ENCODE assay signal across 17 mouse cellular contexts in genomic region chr4:55718438-55718837, GRCm38 (mm10).
DNase-seq lines count a peak whose midpoint lies in the region; ATAC-seq and TF ChIP-seq lines count a peak whose summit lies in the region.
"Had no signal": no experiment of that assay in that cellular context is flagged by ENCODE, and none has a peak within 500 bp of the region (broad histone marks: within the 10 kb centered on the region; RNA-seq: fewer than 3 reads in every experiment).

No protein-coding gene starts in this region.

- H3K4me1 ChIP-seq in small intestine, adult 2 months (ENCODE audit: control insufficient read depth, insufficient read depth, insufficient read length, low read length) = peaks cover 12% of the 10 kb centered on the region
- H3K4me1 ChIP-seq: limb, embryonic 13.5 days had no signal

- 31% methylated on average over 4 of the region's 4 CpGs for WGBS in small intestine, adult 2 months

- H3K27me3 ChIP-seq in small intestine, adult 2 months (ENCODE audit: control insufficient read depth, insufficient read depth, low read length) = no peaks in the 10 kb centered on the region
- H3K27me3 ChIP-seq: hindbrain, embryonic 15.5 days; limb, embryonic 13.5 days; midbrain, embryonic 15.5 days; neural tube, embryonic 15.5 days; stomach, embryonic 15.5 days had no signal

- DNase-seq in adrenal gland, adult (ENCODE audit: inconsistent age in 2 of 2, low spot score in 1 of 2) = peak; percentile 50 to 89
- no peak for DNase-seq in adrenal gland, adult 8-10 months
- DNase-seq in urinary bladder, postnatal 14 days (ENCODE audit: low spot score) = peak; percentile 40
- DNase-seq in urinary bladder, adult 2 months (ENCODE audit: low spot score) = no peak
- DNase-seq in gastrocnemius, postnatal 36 days = peak; percentile 44 to 56
- no peak for DNase-seq in cerebellum, adult 11-12 months
- DNase-seq: cerebellum, adult 2 months; lung, embryonic 14.5 days had no signal

- ATAC-seq in erythroblast, adult 5-6 weeks (replicated peaks; ENCODE audit: low FRiP score, poor library complexity, severe bottlenecking) = no peak
- ATAC-seq: activated CD4-positive, CD25-positive, alpha-beta regulatory T cell, adult 4 months; forebrain, embryonic 14.5 days; midbrain, embryonic 15.5 days had no signal

- intact Hi-C loops in gastrocnemius, postnatal 36 days (cut with DNase I) = loop anchor here (10.0 kb wide), 1 partner anchor 966 kb away; no protein-coding TSS in a partner anchor

- H3K4me3 ChIP-seq in small intestine, adult 2 months (ENCODE audit: low read depth, low read length) = no peak overlapping the region
- H3K4me3 ChIP-seq: hindbrain, embryonic 15.5 days; limb, embryonic 13.5 days; midbrain, embryonic 15.5 days; neural tube, embryonic 15.5 days; stomach, embryonic 15.5 days had no signal

- H3K36me3 ChIP-seq in small intestine, adult 2 months (ENCODE audit: control insufficient read depth, insufficient read depth, low read length) = no peaks in the 10 kb centered on the region
- H3K36me3 ChIP-seq: hindbrain, embryonic 15.5 days; limb, embryonic 13.5 days; midbrain, embryonic 15.5 days; neural tube, embryonic 15.5 days; stomach, embryonic 15.5 days had no signal

- TF ChIP-seq POLR2A in small intestine, adult 2 months (IDR thresholded peaks at IDR 0.05; ENCODE audit: low read depth, low read length) = no peak

- TF ChIP-seq CTCF in small intestine, adult 2 months (IDR thresholded peaks at IDR 0.05; ENCODE audit: extremely low read depth, insufficient read length, insufficient replicate concordance, low read depth, low read length) = no peak

- H3K27ac ChIP-seq in small intestine, adult 2 months (ENCODE audit: insufficient read depth, low read depth, low read length) = peak overlapping the region; percentile 42; the same call in 1 of the 2 replicates
- H3K27ac ChIP-seq: hindbrain, embryonic 15.5 days; limb, embryonic 13.5 days; midbrain, embryonic 15.5 days; neural tube, embryonic 15.5 days; stomach, embryonic 15.5 days had no signal

Comparison
In these comparisons a context has a peak if more than half of its experiments do, and no peak if none do; other contexts are left out.
1. DNase-seq: peak in adrenal gland, adult (2 of 2), urinary bladder, postnatal 14 days (single experiment) and gastrocnemius, postnatal 36 days (2 of 2); none in adrenal gland, adult 8-10 months (single experiment), urinary bladder, adult 2 months (single experiment) and cerebellum, adult 11-12 months (single experiment).